Mouse (Mus musculus): Measurements from ENCODE around the gene Bpifa6. TPM values are rescaled to one million over a fixed set of nuclear protein-coding genes. Genes with fewer than 3 reads are reported as not detected.
A peak's percentile ranks its signal among the peaks of the same experiment; 100 is the strongest.
"Not testable (repeated sequence)": the region's sequence is repeated elsewhere in the genome, so short reads cannot be mapped to it uniquely, and the experiment has no call there.

The Bpifa6 gene
- polyA plus RNA-seq, 1 experiment from 2014 or later: not detected

DNA sequence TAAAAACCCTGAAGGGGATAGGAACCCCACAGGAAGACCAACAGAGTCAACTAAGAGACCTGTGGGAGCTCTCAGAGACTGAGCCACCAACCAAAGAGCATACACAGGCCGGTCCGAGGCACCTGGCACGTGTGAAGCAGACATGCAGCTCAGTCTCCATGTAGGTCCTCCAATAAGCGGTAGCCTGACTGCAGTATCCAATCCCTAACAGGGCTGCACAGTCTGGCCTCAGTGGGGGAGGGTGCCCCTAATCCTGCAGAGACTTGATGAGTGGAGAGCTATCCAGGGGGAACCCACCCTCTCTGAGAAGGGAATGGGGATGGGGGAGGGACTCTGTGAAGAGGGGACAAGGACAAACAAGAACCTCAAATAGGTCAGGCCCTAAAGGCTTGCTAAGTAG, 31.0 kb downstream of the Bpifa6 start:
- no peaks in the 10 kb centered on the region for H3K27me3 ChIP-seq (ENCODE audit: control insufficient read depth, insufficient read depth, low read length)
- H3K9ac ChIP-seq (ENCODE audit: low read length): no peak overlapping the region
- no peak overlapping the region for H3K4me2 ChIP-seq (ENCODE audit: low read depth, severe bottlenecking)
- H3K4me3 ChIP-seq (ENCODE audit: low read depth, low read length): no peak overlapping the region
- DNase-seq (ENCODE audit: low spot score) (no peak), ATAC-seq (ENCODE audit: insufficient number of reproducible peaks, low FRiP score, low TSS enrichment, low read depth) (no peak)
- H3K9me3 ChIP-seq (ENCODE audit: control insufficient read depth, low read length): no peaks in the 10 kb centered on the region
- H3K36me3 ChIP-seq (ENCODE audit: control insufficient read depth, insufficient read depth, low read length): no peaks in the 10 kb centered on the region
- no peaks in the 10 kb centered on the region for H3K4me1 ChIP-seq (ENCODE audit: control insufficient read depth, insufficient read depth, low read length)
- 95% methylated on average over 4 of the region's 4 CpGs for WGBS
- H3K27ac ChIP-seq (replicated peaks; ENCODE audit: low read depth, low read length): no peak overlapping the region

- no peak overlapping the region for H3K27ac ChIP-seq (replicated peaks; ENCODE audit: low read depth, low read length)
- H3K4me3 ChIP-seq (ENCODE audit: low read depth, low read length): no peak overlapping the region
- H3K9me3 ChIP-seq (ENCODE audit: control insufficient read depth, low read length): no peaks in the 10 kb centered on the region
- WGBS: 83% methylated on average over 2 of the region's 2 CpGs
- ATAC-seq (ENCODE audit: insufficient number of reproducible peaks, low FRiP score, low TSS enrichment, low read depth) (no peak), DNase-seq (ENCODE audit: low spot score) (no peak)
- H3K9ac ChIP-seq (ENCODE audit: low read length): no peak overlapping the region
- no peaks in the 10 kb centered on the region for H3K4me1 ChIP-seq (ENCODE audit: control insufficient read depth, insufficient read depth, low read length)
- no peak overlapping the region for H3K4me2 ChIP-seq (ENCODE audit: low read depth, severe bottlenecking)
- no peaks in the 10 kb centered on the region for H3K36me3 ChIP-seq (ENCODE audit: control insufficient read depth, insufficient read depth, low read length)
- no peaks in the 10 kb centered on the region for H3K27me3 ChIP-seq (ENCODE audit: control insufficient read depth, insufficient read depth, low read length)
Observed at GRCm38 (mm10) chr2:154006331-154006730, 31.6 kb downstream of the Bpifa6 start.

DNA sequence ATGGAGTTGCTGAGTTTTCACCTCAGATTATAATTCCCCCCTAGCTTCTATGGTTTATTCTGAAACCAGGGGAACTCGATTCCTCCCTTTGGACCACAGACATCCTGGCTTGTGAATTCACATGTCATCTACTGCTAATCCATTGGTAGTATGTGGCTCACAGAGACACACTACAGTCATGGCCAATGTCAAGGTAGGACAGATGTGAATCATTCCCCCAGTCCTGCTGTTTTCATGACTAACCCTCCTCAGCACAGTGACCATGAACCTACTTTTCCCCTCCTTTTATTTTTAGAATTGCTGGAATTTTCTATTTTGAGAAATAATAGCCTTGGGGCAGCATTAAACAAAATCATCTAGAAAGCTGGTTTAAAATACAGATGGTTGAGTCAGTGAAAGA, 32.6 kb downstream of the Bpifa6 start:
- Histone ChIP-seq H3K36me3 (ENCODE audit: control insufficient read depth, insufficient read depth, low read length) (no peaks in the 10 kb centered on the region), H3K9ac (ENCODE audit: low read length) (no peak overlapping the region), H3K9me3 (ENCODE audit: control insufficient read depth, low read length) (no peaks in the 10 kb centered on the region), H3K4me2 (ENCODE audit: low read depth, severe bottlenecking) (no peak overlapping the region), H3K4me3 (ENCODE audit: low read depth, low read length) (no peak overlapping the region), H3K27me3 (ENCODE audit: control insufficient read depth, insufficient read depth, low read length) (no peaks in the 10 kb centered on the region), H3K27ac (replicated peaks; ENCODE audit: low read depth, low read length) (no peak overlapping the region), H3K4me1 (ENCODE audit: control insufficient read depth, insufficient read depth, low read length) (no peaks in the 10 kb centered on the region)
- WGBS: 92% methylated on average over 1 of the region's 1 CpGs
- no peak for ATAC-seq (ENCODE audit: insufficient number of reproducible peaks, low FRiP score, low TSS enrichment, low read depth)
- no peak for DNase-seq (ENCODE audit: low spot score)

DNA sequence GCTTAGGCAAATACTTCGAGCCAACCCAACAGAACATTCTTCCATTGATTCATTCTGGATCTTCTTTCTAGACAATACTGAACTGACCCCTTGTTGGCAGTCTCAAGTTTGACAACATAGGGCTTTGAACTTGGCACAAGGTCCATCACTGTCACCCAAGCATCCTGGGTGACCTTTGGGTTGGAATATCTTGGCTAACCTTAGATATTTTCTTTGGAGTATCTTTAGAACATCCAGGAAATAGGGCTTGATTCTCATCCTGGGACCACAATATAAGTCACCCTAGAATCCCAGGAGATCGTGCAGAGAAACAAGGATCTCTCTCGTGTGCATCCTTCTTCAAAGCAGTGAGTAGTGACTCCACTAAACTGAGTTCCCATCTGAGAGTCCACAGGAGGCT, 33.2 kb downstream of the Bpifa6 start, which contains the start of gene Bpifa2:
TSS of gene Bpifa2 (plus strand) at position 301 of the 400 bp plus-strand sequence.
- no peak for ATAC-seq (ENCODE audit: insufficient number of reproducible peaks, low FRiP score, low TSS enrichment, low read depth)
- Histone ChIP-seq H3K27me3 (ENCODE audit: control insufficient read depth, insufficient read depth, low read length) (no peaks in the 10 kb centered on the region), H3K36me3 (ENCODE audit: control insufficient read depth, insufficient read depth, low read length) (no peaks in the 10 kb centered on the region), H3K9me3 (ENCODE audit: control insufficient read depth, low read length) (no peaks in the 10 kb centered on the region), H3K4me2 (ENCODE audit: low read depth, severe bottlenecking) (no peak within 1 kb of the TSS), H3K9ac (ENCODE audit: low read length) (no peak within 1 kb of the TSS), H3K27ac (replicated peaks; ENCODE audit: low read depth, low read length) (no peak within 1 kb of the TSS), H3K4me1 (ENCODE audit: control insufficient read depth, insufficient read depth, low read length) (no peaks in the 10 kb centered on the region), H3K4me3 (ENCODE audit: low read depth, low read length) (no peak within 1 kb of the TSS)
- 79% methylated on average over 3 of the region's 3 CpGs for WGBS
- DNase-seq (ENCODE audit: low spot score): no peak

DNA sequence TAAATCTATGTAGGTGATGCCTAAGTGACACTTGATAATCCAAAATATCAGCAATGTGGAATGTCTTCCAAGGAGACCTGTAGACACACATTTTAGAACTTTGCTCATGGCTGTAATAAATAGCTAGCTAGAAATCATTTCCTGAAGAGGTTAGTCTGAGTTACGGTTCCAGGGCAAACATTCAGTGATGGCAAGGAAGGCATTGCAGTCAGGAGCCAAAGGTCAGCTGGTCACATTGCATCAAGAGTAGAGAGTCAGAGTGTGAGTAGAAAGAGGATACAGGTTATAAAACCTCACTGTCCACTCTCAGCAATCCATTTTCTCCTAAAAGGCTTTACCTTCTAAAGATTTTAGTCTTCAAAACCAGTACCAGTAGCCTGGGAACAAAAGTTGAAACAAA, 43.2 kb downstream of the Bpifa6 start:
- H3K27ac ChIP-seq (replicated peaks; ENCODE audit: low read depth, low read length): no peak overlapping the region
- H3K4me2 ChIP-seq (ENCODE audit: low read depth, severe bottlenecking): no peak overlapping the region
- no peaks in the 10 kb centered on the region for H3K4me1 ChIP-seq (ENCODE audit: control insufficient read depth, insufficient read depth, low read length)
- no peak for ATAC-seq (ENCODE audit: insufficient number of reproducible peaks, low FRiP score, low TSS enrichment, low read depth)
- H3K27me3 ChIP-seq (ENCODE audit: control insufficient read depth, insufficient read depth, low read length): no peaks in the 10 kb centered on the region
- no peak overlapping the region for H3K4me3 ChIP-seq (ENCODE audit: low read depth, low read length)
- H3K36me3 ChIP-seq (ENCODE audit: control insufficient read depth, insufficient read depth, low read length): no peaks in the 10 kb centered on the region
- WGBS: 85% methylated on average over 1 of the region's 1 CpGs
- H3K9me3 ChIP-seq (ENCODE audit: control insufficient read depth, low read length): no peaks in the 10 kb centered on the region
- H3K9ac ChIP-seq (ENCODE audit: low read length): no peak overlapping the region
- no peak for DNase-seq (ENCODE audit: low spot score)

- ATAC-seq (ENCODE audit: insufficient number of reproducible peaks, low FRiP score, low TSS enrichment, low read depth): not testable (repeated sequence)
Observed at GRCm38 (mm10) chr2:154024676-154025075, 49.9 kb downstream of the Bpifa6 start.

DNA sequence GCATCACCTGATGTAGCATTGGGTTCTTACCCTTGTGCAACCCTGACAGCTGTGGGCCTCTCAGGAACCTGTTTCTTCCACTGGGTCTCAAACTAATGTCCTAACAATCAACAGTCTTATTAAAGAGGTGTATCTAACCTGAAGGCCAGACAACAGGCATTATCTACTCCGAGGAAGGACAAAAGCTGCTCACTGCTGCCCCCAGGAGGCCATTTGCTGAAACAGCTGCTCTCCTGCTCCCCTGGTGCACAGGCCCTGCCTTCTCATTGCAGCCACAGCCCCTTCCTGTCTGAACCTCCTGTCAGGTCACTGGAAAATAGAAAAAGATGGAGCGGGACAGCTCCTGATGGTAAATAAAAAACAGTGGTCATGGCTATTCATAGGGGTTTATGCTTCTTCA, 64.2 kb downstream of the Bpifa6 start:
- ATAC-seq (ENCODE audit: insufficient number of reproducible peaks, low FRiP score, low TSS enrichment, low read depth) (no peak), DNase-seq (ENCODE audit: low spot score) (peak; percentile 50)
- no peaks in the 10 kb centered on the region for H3K4me1 ChIP-seq (ENCODE audit: control insufficient read depth, insufficient read depth, low read length)
- H3K9me3 ChIP-seq (ENCODE audit: control insufficient read depth, low read length): no peaks in the 10 kb centered on the region
- no peak overlapping the region for H3K4me2 ChIP-seq (ENCODE audit: low read depth, severe bottlenecking)
- no peak overlapping the region for H3K27ac ChIP-seq (replicated peaks; ENCODE audit: low read depth, low read length)
- H3K9ac ChIP-seq (ENCODE audit: low read length): no peak overlapping the region
- H3K4me3 ChIP-seq (ENCODE audit: low read depth, low read length): no peak overlapping the region
- no peaks in the 10 kb centered on the region for H3K36me3 ChIP-seq (ENCODE audit: control insufficient read depth, insufficient read depth, low read length)
- no peaks in the 10 kb centered on the region for H3K27me3 ChIP-seq (ENCODE audit: control insufficient read depth, insufficient read depth, low read length)
- 60% methylated on average over 2 of the region's 2 CpGs for WGBS

More at GRCm38 (mm10) chr2:154024676-154025075, 49.9 kb downstream of the Bpifa6 start:
- 90% methylated on average over 4 of the region's 4 CpGs for WGBS
- not testable (repeated sequence) for H3K4me2 ChIP-seq (ENCODE audit: low read depth, severe bottlenecking); H3K4me3 ChIP-seq (ENCODE audit: low read depth, low read length); H3K27me3 ChIP-seq (ENCODE audit: control insufficient read depth, insufficient read depth, low read length); H3K4me1 ChIP-seq (ENCODE audit: control insufficient read depth, insufficient read depth, low read length); H3K9me3 ChIP-seq (ENCODE audit: control insufficient read depth, low read length); H3K27ac ChIP-seq (replicated peaks; ENCODE audit: low read depth, low read length); DNase-seq (ENCODE audit: low spot score); H3K9ac ChIP-seq (ENCODE audit: low read length); H3K36me3 ChIP-seq (ENCODE audit: control insufficient read depth, insufficient read depth, low read length)

- H3K9ac ChIP-seq (ENCODE audit: low read length): no peak overlapping the region
- DNase-seq (ENCODE audit: low spot score) (no peak), ATAC-seq (ENCODE audit: insufficient number of reproducible peaks, low FRiP score, low TSS enrichment, low read depth) (no peak)
- H3K27me3 ChIP-seq (ENCODE audit: control insufficient read depth, insufficient read depth, low read length): no peaks in the 10 kb centered on the region
- H3K36me3 ChIP-seq (ENCODE audit: control insufficient read depth, insufficient read depth, low read length): no peaks in the 10 kb centered on the region
- no peak overlapping the region for H3K4me2 ChIP-seq (ENCODE audit: low read depth, severe bottlenecking)
- no peak overlapping the region for H3K27ac ChIP-seq (replicated peaks; ENCODE audit: low read depth, low read length)
- H3K4me3 ChIP-seq (ENCODE audit: low read depth, low read length): no peak overlapping the region
- WGBS: 87% methylated on average over 3 of the region's 3 CpGs
- no peaks in the 10 kb centered on the region for H3K9me3 ChIP-seq (ENCODE audit: control insufficient read depth, low read length)
- H3K4me1 ChIP-seq (ENCODE audit: control insufficient read depth, insufficient read depth, low read length): no peaks in the 10 kb centered on the region
Observed at GRCm38 (mm10) chr2:154044743-154045142, 70.0 kb downstream of the Bpifa6 start.

All from limb, embryonic 11.5 days (tissue).